Mouse (Mus musculus) right cerebral cortex, adult 2 months (tissue): Measurements from ENCODE around the gene Eno1.
A peak's percentile ranks its signal among the peaks of the same experiment; 100 is the strongest.
"Not testable (repeated sequence)": the region's sequence is repeated elsewhere in the genome, so short reads cannot be mapped to it uniquely, and the experiment has no call there.

Experiments
- DNase-seq, 2 experiments: peaks; one replicate each; pipeline ENCODE4 v3.0.0; 2021 to 2022; ENCODE audit warnings: low spot score in 2 of 2

Gene Eno1

GRCm38 (mm10) chr4:150281018-150281761, 44.7 kb downstream of the Eno1 start, which contains the start of gene Rere:
Gene Rere (plus strand): TSS chr4:150281646.
- DNase-seq, result peak; percentile 98 to 99

GRCm38 (mm10) chr4:150281891-150282630, 45.5 kb downstream of the Eno1 start:
- DNase-seq, result no peak

- DNase-seq, result no peak
Observed at GRCm38 (mm10) chr4:150282631-150283334, 46.3 kb downstream of the Eno1 start.

DNA sequence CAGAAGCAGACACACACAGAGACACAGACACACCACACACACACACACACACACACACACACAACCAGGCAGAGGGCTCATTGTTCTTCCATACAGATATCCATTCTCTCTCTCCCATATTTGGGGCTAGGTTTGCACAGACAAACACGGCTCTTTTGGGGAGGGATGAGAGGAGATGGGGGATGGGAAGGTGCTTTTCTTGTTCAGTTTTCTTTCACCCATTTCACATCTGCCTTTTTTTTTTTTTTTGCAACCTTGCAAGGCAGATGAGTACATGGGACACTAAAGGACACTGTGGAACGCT, 46.8 kb downstream of the Eno1 start:
- DNase-seq, result no peak

DNA sequence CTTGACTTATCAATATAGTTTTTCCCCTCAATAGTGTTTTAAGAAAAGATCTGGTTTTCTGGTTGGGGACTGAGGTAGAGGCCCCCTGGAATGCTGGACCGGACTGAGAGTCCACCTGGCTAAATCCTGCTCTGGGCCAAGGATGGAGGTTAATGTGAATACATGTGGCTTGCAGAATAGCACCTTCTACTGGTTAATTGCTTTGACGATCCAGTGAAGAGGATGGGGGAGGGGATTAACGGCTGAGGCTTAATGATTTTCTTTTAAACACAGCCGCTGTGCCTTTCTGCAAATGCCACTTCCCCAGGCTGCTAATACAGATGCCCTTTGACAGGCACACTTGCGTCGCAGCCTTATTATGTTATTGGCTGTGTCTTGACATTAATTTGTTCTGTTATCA, 47.5 kb downstream of the Eno1 start:
- no peak for DNase-seq

- DNase-seq, result no peak
Observed at GRCm38 (mm10) chr4:150286980-150287379, 50.5 kb downstream of the Eno1 start.

DNA sequence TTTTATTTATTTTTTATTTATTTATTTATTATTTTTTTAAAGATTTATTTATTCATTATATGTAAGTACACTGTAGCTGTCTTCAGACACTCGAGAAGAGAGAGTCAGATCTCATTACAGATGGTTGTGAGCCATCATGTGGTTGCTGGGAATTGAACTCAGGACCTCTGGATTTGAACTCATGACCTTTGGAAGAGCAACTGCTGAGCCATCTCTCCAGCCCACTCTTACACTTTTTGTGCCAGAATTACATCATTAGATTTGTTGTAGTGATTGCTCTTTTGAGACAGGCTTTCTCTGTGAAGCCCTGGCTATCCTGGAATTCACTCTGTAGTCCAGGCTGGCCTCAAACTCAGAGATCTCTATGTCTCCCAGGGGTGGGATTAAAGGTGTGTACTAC, 50.9 kb downstream of the Eno1 start:
- not testable (repeated sequence) for DNase-seq

- DNase-seq, result no peak
Observed at GRCm38 (mm10) chr4:150291900-150292299, 55.4 kb downstream of the Eno1 start.

DNA sequence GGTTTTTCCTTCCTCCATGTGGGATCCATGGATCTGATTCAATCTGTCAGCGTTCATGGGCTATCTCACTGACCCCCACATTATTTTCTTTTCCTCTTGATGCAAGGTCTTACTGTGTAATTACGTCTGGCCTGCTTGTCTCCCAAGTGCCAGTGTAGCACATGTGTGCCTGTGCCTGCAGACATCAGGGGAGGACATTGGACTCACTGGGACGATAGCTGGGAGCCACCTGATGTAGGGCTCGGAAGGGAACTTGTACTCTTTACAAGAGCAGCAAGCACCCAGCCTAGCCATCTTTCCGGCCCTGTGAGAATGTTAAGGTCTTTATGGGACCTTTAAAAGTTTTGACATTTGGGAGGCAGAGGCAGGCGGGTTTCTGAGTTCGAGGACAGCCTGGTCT, 58.3 kb downstream of the Eno1 start:
- no peak for DNase-seq

GRCm38 (mm10) chr4:150295966-150296365, 59.4 kb downstream of the Eno1 start:
- no peak for DNase-seq
